Mouse (Mus musculus) kidney, adult 8-10 months (tissue): Measurements from ENCODE around the gene Gm17660.
"Not testable (repeated sequence)": the region's sequence is repeated elsewhere in the genome, so short reads cannot be mapped to it uniquely, and the experiment has no call there.

Experiments used
- DNase-seq, 2 experiments: peaks; one replicate each; pipeline ENCODE4 v3.0.0; 2022

Gene Gm17660

DNA sequence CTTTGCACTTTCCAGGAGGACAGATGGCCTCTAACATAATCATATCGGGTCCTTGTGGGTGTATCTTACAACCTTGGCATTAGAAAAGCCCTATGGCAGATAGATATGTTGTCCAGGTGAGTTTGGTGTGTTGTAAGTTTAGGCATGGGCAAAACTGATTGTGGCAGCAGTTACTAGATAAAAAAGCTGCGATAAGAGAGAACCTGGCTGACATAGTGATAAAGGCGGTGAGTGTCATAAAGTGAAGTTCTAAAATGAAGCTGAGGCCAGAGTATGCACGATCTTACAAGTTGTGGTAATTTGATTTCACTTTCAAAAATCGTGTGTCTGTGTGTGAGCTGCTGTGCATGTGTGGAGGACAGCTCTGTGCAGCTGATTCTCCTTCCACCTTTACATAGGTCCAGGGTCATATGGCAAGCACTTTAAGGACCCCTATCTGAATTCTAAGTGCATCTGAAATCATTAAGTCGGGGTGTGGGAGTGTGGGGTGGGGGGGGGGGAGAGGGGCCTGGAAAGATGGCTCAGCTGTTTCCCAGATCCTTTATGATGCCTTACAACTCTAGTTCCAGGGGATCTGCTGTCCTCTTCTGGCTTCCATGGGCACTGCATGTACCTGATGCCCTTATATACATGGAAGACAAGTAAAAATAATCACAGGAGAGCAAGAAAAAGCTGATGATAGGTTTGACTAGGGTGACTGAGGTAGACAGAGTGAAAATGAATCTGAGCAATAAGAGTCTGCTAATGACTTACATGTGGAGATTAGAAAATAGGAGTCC lies 38.1 kb downstream of the Gm17660 start:
- DNase-seq = peak; percentile 45 to 81

GRCm38 (mm10) chr5:104036686-104037085 lies 40.7 kb downstream of the Gm17660 start:
- DNase-seq = no peak

DNA sequence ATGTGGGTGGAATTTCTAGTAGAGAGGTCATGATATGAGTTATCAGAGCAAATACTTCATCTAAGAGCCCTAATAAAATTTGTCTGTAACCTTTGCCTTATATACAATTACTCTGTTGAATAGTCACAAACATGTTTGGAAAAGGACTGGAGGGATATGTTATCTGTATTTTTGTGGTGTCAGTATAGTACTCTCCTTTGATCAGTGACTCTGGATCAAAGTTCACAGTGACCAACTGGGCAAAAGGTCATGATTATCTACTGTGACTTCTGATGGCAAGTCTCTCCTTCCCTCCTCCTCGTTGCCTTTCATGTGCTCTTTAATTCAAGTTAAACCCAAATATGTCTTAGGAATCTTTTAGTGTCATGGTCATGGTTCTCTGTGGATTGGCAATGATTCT lies 41.6 kb downstream of the Gm17660 start:
- DNase-seq = no peak

- DNase-seq = no peak
These were observed 42.3 kb downstream of the Gm17660 start for GRCm38 (mm10) chr5:104035066-104035465.

DNA sequence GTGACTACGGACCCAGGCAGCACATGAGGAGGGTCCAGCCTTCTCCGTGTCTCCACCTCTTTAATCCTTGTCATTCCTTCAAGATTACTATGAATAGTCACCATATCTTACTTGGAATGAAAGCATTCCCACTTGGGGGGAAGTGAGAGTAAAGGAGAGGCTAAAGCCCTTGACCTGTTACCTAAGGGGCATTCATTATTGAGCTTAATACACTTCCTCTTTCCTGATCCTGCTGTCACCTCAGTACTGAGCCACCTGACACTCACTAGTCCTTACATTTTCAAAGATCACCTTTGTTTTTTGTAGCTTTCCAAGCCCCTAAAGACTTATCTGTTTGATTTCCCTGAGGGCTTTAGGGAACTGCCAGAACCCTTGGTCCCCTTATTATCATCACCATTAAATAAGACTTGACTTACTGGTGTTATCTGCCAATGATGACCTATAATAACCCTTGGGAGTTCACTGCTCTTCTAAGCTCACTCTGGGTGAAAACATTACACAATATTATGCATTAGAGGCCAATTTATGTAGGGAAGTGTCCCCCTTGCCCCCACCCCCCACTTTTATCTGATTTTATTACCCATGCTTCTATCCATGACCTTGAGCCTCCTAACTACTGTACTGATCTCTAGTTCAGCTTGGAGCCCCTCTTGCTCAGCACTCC lies 44.8 kb downstream of the Gm17660 start:
- DNase-seq = no peak

DNA sequence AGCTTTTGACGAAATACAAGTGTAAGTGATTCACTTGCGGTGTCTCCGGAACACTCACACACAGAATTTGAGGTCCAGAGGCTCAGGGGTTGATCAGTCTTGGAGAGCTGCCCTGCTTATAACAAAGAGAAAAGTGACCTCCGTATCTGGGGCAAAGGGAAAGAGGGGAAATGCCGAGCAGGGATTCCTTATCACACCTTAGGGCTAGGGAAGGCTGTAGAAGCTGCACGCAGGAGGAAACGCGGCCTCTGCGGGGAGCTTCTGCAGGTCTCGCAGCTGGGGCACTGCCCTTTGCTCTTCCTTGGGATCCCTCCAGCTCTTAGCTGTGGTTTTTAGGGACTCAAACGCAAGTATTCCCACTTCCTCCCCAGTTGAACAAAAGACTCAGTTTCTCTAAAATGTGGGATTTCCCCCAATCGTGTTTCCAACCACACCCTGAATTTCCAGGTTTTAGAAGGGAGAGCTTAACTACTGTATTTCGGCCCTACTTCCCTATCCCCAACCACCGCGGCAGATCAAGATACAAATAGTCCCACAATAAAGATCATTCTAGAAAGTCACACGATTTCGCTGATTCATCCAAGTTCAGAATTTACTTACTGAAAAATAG lies 52.1 kb downstream of the Gm17660 start:
- DNase-seq = no peak

DNA sequence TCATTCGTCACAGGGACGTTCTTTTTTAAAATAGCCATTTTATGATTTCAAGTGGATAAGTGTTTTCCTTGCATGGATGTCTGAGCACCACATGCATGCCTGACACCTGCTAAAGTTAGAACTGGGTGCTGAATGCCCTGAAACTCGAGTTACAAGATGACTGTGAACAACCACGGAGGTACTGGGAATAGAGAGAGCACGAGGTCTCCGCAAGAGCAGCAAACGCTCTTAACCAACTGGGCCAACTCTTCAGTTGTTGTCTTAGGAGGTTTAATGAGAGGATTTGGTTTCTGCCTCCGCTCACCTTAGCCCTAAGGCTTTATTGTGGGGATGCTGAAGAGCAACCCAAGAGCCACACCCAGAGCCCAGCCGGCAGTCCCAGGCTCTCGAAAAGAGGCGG lies 52.6 kb downstream of the Gm17660 start:
- DNase-seq = no peak

DNA sequence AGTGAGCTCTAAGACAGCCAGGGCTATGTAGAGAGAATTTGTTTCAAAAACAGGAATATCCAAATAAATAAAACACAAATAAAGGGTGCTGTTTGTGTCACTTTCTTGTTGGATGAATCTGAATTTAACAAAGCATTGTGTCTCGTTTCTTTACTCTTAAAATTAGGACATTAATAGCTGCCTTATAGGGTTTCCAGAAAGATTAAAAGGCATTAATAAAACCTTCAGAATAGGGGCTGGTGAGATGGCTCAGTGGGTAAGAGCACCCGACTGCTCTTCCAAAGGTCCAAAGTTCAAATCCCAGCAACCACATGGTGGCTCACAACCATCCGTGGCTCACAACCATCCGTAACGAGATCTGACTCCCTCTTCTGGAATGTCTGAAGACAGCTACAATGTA lies 53.2 kb downstream of the Gm17660 start:
- not testable (repeated sequence) for DNase-seq

GRCm38 (mm10) chr5:104023289-104024020 lies 54.0 kb downstream of the Gm17660 start:
- no peak for DNase-seq

DNA sequence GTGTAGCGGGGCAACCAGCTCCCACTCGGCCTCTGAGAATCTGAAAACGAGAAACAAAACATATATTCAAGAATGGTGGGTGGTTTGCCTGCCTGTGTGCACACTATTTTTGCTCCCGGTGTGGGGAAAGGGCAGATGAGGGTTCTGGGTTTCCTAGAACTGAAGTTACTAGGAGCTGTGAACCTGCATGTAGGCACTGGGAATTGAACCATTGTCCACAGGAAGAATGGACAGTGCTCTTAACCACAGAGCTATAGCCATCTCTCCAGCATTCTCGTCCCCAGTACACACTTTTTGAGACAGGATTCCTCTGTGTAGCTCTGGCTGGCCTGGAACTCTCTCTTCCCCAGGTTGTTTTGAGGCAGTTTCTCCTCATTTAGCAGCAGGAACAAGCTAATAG lies 54.9 kb downstream of the Gm17660 start:
- no peak for DNase-seq

DNA sequence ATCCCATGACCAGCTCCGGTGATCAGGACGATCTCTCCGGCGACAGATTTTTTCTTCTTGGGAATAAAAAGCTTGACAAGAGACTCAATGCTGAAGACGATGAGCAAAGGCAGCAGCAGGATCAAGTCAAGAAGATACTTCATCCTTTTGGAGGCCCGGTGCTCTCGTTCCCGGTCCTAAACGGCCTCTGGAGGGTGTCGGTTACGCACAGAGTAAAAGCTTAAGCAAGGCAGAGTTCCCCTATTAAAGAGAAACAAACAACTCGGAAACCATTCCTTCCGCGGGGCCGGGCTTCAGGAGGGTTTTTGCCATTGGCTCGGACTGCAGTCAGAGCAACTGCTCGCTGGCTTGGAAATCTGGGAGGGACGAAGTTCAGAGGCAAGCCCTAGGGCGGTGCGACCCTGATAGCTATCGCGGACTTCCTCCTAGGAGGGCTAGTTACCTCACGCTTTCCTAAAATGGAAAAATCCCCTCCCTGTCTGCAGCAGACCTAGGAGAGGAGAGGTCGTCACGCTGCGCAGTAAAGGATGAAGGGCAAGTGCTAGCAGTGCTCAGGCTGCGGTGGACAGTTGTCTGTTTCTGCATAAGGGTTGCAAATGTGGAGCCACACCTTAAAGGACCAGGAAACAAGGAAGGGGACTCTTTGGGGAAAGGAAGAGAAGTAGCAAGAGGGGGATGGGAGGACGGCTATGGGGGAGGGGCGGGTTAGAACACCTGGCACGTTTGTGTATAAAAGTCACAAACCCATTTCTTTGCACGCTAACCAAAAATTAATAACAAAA lies 55.6 kb downstream of the Gm17660 start, which contains the start of gene Hsd17b11:
TSS of gene Hsd17b11 (minus strand) at position 323 of the 782 bp plus-strand sequence.
- peak; percentile 91 to 92 for DNase-seq
